Mouse (Mus musculus): Measurements from ENCODE around the gene Hhatl. TPM values are rescaled to one million over a fixed set of nuclear protein-coding genes. Genes with fewer than 3 reads are reported as not detected.
A peak's percentile ranks its signal among the peaks of the same experiment; 100 is the strongest.

Hhatl gene
- not detected in 2 replicates for polyA plus RNA-seq (2014; fragmentation: Nextera tagmentation; extraction: Ambion mirVana)

DNA sequence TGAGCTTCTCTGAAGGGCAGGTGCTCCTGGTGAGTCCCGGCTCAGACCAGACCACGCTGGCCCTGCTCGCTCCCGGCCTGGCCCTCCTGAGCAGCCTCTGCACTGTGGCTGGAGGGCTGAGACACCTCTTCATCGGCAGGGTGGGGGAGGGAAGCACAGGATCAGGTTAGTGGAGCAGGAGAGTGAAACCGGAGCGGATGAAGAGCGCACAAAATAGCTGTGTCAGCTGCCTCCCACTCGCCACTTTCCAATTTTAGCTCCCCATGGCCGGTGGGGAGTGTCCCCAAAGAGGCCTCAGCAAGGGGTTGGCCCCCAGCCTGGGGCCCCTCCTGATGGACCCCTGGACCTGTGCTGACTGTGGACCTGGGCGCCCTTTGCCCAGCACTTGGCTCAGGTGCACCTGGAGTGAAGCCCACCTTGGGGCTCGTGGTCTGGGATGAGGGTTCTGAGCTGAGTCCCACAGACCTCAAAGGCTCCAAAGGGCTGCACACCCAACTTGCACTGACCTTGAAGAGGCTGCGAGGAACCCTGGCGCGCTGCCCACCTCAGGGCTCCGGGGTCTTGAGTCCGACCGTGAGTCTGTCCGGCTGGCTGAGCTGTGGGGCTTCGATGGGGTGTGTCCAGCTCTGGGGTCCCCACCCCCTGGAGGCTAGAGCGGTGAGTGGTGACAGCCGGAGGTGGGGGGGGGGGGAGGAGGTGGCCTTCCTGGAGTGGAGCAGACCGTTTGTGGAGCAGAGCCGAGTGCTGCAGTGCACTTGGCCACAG lies at the start of gene Hhatl:
Gene Hhatl (minus strand): TSS at position 751 of the 765 bp plus-strand sequence.
- Histone ChIP-seq H3K9ac (ENCODE audit: low read length) (no peak within 1 kb of the TSS), H3K36me3 (ENCODE audit: control insufficient read depth, insufficient read depth, low read length) (no peaks in the 10 kb centered on the region), H3K27ac (ENCODE audit: low read depth, low read length) (no peak within 1 kb of the TSS), H3K9me3 (ENCODE audit: control insufficient read depth, low read length) (no peaks in the 10 kb centered on the region), H3K4me2 (no peak within 1 kb of the TSS), H3K4me1 (ENCODE audit: control insufficient read depth, insufficient read depth, low read length) (no peaks in the 10 kb centered on the region), H3K4me3 (ENCODE audit: low read depth, low read length) (no peak within 1 kb of the TSS), H3K27me3 (ENCODE audit: control insufficient read depth, insufficient read depth, low read length) (no peaks in the 10 kb centered on the region)
- 53% methylated on average over 24 of the region's 24 CpGs for WGBS
- peak; percentile 38; the same call in 1 of the 2 replicates for ATAC-seq (ENCODE audit: low FRiP score)
- DNase-seq (ENCODE audit: low spot score, missing footprints): peak; percentile 74

DNA sequence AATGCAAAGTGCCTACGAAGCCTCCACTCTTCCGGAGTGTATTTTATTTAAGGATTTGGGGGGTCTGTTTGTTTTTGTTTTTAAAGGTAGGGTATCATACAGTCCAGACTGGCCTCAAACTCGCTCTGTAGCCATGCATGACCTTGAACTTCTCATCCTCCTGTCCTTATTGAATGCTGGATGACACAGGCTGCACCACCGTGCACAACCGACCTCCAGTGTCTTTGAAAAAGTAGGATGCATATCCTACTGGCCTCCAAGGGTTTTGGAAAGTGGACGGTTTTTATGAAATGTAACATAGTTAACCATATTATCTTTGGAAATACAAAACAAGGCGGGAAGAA lies 47.3 kb upstream of the Hhatl start:
- no peaks in the 10 kb centered on the region for H3K27me3 ChIP-seq (ENCODE audit: control insufficient read depth, insufficient read depth, low read length)
- WGBS: 35% methylated on average over 7 of the region's 7 CpGs
- H3K27ac ChIP-seq (ENCODE audit: low read depth, low read length): no peak overlapping the region
- H3K4me3 ChIP-seq (ENCODE audit: low read depth, low read length): peak overlapping the region; percentile 42
- DNase-seq (ENCODE audit: low spot score, missing footprints): no peak
- ATAC-seq (ENCODE audit: low FRiP score): peak; percentile 67
- H3K4me1 ChIP-seq (ENCODE audit: control insufficient read depth, insufficient read depth, low read length): no peaks in the 10 kb centered on the region; the same call in 1 of the 2 replicates
- peak overlapping the region; percentile 43 for H3K9ac ChIP-seq (ENCODE audit: low read length)
- peak overlapping the region; percentile 54 for H3K4me2 ChIP-seq
- no peaks in the 10 kb centered on the region for H3K9me3 ChIP-seq (ENCODE audit: control insufficient read depth, low read length)
- H3K36me3 ChIP-seq (ENCODE audit: control insufficient read depth, insufficient read depth, low read length): no peaks in the 10 kb centered on the region

DNA sequence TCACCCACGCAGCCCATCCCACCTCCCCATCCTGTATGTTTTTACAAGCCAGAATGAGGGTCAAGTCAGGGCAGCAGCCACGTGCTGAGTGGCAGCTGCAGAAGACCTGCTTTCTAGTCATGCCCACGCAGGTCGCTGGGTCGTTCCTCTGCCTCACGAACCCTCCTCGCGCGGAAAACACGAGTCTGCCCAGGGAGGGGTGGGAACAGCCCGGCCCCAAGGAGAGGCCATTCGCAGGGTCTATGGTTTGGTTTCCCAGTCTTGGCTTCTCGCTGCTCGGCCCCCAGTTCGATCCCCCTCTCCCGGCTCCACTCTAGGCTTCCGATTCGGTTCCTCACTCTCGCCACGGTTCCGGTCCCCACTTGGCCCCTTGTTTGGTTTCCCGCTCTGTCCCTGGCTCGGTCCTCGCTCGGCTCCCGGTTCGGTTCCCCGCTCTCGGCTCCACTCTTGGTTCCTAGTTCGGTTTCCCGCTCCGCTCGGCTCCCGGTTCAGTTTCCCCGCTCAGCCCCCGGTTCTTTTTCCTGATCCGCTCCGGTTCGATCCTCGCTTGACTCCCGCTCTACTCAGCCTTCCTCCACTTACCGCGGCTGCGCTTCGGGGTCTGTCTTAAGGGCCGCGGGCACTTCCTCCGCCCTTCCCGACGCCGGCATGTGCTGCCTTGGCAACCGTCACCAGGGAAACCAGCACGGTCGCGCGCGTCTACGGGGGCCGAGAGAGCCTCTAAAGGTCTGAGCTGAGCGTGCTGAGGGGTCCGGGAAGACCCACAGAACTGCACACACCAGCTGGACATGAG lies 46.7 kb upstream of the Hhatl start, which contains the start of gene Ccdc13:
Gene Ccdc13 (minus strand): TSS at position 633 of the 793 bp plus-strand sequence.
- H3K9me3 ChIP-seq (ENCODE audit: control insufficient read depth, low read length): no peaks in the 10 kb centered on the region
- DNase-seq (ENCODE audit: low spot score, missing footprints) (peak; percentile 99), ATAC-seq (ENCODE audit: low FRiP score) (peak; percentile 94)
- no peak within 1 kb of the TSS for H3K27ac ChIP-seq (ENCODE audit: low read depth, low read length)
- H3K27me3 ChIP-seq (ENCODE audit: control insufficient read depth, insufficient read depth, low read length): no peaks in the 10 kb centered on the region
- peak within 1 kb of the TSS; percentile 42 for H3K4me3 ChIP-seq (ENCODE audit: low read depth, low read length)
- peak within 1 kb of the TSS; percentile 54 for H3K4me2 ChIP-seq
- no peaks in the 10 kb centered on the region; the same call in 1 of the 2 replicates for H3K4me1 ChIP-seq (ENCODE audit: control insufficient read depth, insufficient read depth, low read length)
- H3K36me3 ChIP-seq (ENCODE audit: control insufficient read depth, insufficient read depth, low read length): no peaks in the 10 kb centered on the region
- peak within 1 kb of the TSS; percentile 43 for H3K9ac ChIP-seq (ENCODE audit: low read length)
- WGBS: 2% methylated on average over 61 of the region's 61 CpGs

DNA sequence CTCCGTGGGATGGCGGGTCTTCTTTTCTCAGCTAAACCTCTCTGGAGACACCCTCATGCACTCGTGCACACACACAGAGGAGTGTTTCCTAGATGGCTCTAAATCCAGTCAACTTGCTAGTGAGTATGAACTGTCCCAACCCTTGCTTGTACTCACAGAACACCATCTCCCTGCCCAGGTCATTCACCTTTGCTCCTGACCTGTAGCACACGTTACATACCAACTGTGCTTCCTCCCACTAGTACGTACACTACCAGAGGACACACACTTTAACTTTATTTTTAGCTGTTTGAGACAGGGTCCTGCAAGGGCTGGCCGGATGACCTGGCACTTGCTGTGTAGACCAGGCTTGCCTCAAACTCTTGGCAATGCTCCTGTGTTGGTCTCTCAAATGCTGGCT lies 45.7 kb upstream of the Hhatl start:
- ATAC-seq (ENCODE audit: low FRiP score) (no peak), DNase-seq (ENCODE audit: low spot score, missing footprints) (no peak)
- no peaks in the 10 kb centered on the region for H3K36me3 ChIP-seq (ENCODE audit: control insufficient read depth, insufficient read depth, low read length)
- H3K4me1 ChIP-seq (ENCODE audit: control insufficient read depth, insufficient read depth, low read length): no peaks in the 10 kb centered on the region; the same call in 1 of the 2 replicates
- H3K9me3 ChIP-seq (ENCODE audit: control insufficient read depth, low read length): no peaks in the 10 kb centered on the region
- no peak overlapping the region for H3K9ac ChIP-seq (ENCODE audit: low read length)
- no peak overlapping the region for H3K27ac ChIP-seq (ENCODE audit: low read depth, low read length)
- WGBS: 90% methylated on average over 6 of the region's 6 CpGs
- H3K4me2 ChIP-seq: no peak overlapping the region
- no peaks in the 10 kb centered on the region for H3K27me3 ChIP-seq (ENCODE audit: control insufficient read depth, insufficient read depth, low read length)
- no peak overlapping the region for H3K4me3 ChIP-seq (ENCODE audit: low read depth, low read length)

DNA sequence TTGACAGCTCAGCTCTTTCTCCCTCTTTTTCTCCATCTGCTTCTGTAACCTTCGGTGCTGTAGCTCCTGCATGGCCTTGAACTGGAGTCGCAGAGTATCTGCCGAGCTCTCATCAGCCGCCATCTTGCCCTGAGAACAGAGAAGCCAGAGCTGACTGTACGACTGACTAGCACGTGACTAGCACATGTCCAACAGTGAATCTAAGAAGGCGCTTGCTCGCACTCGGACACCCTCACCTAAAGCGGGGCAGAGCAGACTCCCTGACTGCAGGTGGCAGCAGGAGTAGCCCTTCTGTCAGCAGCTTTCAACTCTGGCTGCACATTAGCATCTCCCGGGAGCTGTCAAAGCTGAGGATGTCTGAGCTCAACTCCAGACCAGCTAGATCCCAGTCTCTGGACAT lies 41.5 kb upstream of the Hhatl start:
- 85% methylated on average over 11 of the region's 11 CpGs for WGBS

DNA sequence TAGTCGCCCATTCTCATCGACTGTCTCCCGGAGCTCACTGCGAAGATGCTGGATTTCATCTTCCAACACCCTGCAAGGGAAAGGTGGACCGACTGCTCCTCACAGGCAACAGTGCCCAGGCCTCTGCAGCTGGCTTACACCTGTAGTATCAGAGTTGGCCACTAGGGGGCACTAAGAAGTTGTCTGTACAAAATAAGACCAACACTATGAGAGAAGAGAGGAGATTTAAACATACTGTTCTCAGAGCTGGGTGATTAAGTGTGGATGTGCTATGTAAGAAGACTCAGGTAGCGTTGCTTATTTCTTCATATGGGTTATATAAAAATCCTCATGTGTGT lies 38.6 kb upstream of the Hhatl start:
- Histone ChIP-seq H3K36me3 (ENCODE audit: control insufficient read depth, insufficient read depth, low read length) (no peaks in the 10 kb centered on the region), H3K27ac (ENCODE audit: low read depth, low read length) (no peak overlapping the region), H3K9ac (ENCODE audit: low read length) (no peak overlapping the region), H3K4me3 (ENCODE audit: low read depth, low read length) (no peak overlapping the region), H3K4me1 (ENCODE audit: control insufficient read depth, insufficient read depth, low read length) (no peaks in the 10 kb centered on the region), H3K4me2 (no peak overlapping the region), H3K27me3 (ENCODE audit: control insufficient read depth, insufficient read depth, low read length) (no peaks in the 10 kb centered on the region), H3K9me3 (ENCODE audit: control insufficient read depth, low read length) (no peaks in the 10 kb centered on the region)
- 25% methylated on average over 6 of the region's 6 CpGs for WGBS
- DNase-seq (ENCODE audit: low spot score, missing footprints): peak; percentile 98
- peak; percentile 30; the same call in 1 of the 2 replicates for ATAC-seq (ENCODE audit: low FRiP score)

More for the DNA sequence above, 41.5 kb upstream of the Hhatl start:
- DNase-seq (ENCODE audit: low spot score, missing footprints) (no peak), ATAC-seq (ENCODE audit: low FRiP score) (no peak)
- H3K27ac ChIP-seq (ENCODE audit: low read depth, low read length): no peak overlapping the region
- no peak overlapping the region for H3K9ac ChIP-seq (ENCODE audit: low read length)
- no peak overlapping the region for H3K4me2 ChIP-seq
- H3K27me3 ChIP-seq (ENCODE audit: control insufficient read depth, insufficient read depth, low read length): no peaks in the 10 kb centered on the region
- no peaks in the 10 kb centered on the region for H3K9me3 ChIP-seq (ENCODE audit: control insufficient read depth, low read length)
- H3K4me1 ChIP-seq (ENCODE audit: control insufficient read depth, insufficient read depth, low read length): no peaks in the 10 kb centered on the region; the same call in 1 of the 2 replicates
- H3K36me3 ChIP-seq (ENCODE audit: control insufficient read depth, insufficient read depth, low read length): no peaks in the 10 kb centered on the region
- no peak overlapping the region for H3K4me3 ChIP-seq (ENCODE audit: low read depth, low read length)

DNA sequence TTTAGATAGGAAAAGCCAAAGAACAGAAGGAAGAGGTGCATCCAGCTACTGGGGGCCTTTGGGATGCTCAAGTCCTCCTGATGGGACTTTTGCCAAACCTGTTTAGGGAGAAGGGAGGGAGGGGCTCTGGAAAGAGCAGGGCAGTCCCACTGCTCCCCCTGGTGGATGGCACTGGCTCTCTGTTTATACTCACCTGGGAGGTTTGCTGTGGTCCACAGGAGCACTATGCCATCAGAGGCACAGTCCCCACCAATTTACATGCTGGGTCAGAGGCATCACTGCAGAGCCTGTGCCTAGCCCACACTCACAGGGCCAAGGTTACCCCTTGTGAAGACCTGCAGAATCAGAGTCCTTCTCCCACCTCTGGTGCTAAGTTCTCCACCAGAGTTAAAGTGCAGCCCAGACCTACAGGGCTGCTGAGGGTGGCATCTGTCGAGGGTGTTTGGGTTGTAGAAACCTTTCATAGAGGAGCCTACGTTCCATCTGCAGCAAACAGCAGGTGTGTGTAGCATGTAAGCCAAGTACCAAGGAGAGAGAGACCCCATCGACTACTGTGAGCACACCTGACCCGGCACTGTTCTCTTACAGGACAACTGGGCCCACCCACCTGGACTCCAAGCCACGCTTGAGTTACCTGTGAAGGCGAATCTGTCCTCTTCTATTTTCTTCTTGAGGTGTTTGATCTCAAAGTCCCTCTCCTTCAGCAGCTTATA lies 38.1 kb upstream of the Hhatl start:
- H3K27ac ChIP-seq (ENCODE audit: low read depth, low read length): no peak overlapping the region
- H3K4me3 ChIP-seq (ENCODE audit: low read depth, low read length): no peak overlapping the region
- no peaks in the 10 kb centered on the region for H3K4me1 ChIP-seq (ENCODE audit: control insufficient read depth, insufficient read depth, low read length)
- H3K4me2 ChIP-seq: no peak overlapping the region
- 0 out of 2 replicates have a peak, but pooled peaks have one; percentile 30 for ATAC-seq (ENCODE audit: low FRiP score)
- DNase-seq (ENCODE audit: low spot score, missing footprints): peak; percentile 85
- H3K36me3 ChIP-seq (ENCODE audit: control insufficient read depth, insufficient read depth, low read length): no peaks in the 10 kb centered on the region
- no peak overlapping the region for H3K9ac ChIP-seq (ENCODE audit: low read length)
- H3K27me3 ChIP-seq (ENCODE audit: control insufficient read depth, insufficient read depth, low read length): no peaks in the 10 kb centered on the region
- H3K9me3 ChIP-seq (ENCODE audit: control insufficient read depth, low read length): no peaks in the 10 kb centered on the region
- WGBS: 83% methylated on average over 6 of the region's 6 CpGs

DNA sequence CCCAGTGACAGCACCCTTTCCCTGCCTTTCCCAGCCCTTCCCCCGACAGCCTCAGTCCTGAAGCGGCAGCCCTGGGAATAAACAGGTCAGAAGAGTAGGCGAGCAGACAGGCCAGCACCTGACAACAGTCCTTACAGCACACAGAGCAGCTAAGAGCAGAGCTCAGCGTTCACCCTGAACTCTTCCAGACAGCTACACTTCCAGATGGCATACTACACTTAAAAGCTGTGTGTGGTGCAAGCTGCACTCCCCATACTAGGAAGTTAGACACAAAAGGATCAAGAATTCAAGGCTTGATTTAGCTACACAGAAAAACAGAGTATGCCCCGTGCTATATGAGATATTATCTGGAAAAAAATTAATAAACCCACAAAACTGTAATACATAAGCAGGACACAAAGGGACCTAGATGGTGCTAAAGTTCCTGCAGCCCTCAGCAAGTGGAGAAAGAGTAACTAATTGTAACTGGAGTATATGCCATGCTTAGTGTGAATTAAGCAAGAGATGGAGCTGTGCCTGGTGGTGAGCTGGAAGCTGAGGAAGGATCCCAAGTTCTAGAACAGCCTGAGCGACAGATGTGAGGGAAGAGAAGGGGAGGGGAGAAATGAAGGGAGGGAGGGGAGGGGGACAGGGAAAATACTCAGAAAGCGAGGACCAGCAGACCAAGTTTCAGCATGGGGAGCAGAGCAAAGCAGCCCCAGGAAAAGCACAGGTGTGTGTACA lies 37.1 kb upstream of the Hhatl start:
- no peaks in the 10 kb centered on the region for H3K4me1 ChIP-seq (ENCODE audit: control insufficient read depth, insufficient read depth, low read length)
- peak; percentile 69 for DNase-seq (ENCODE audit: low spot score, missing footprints)
- no peak overlapping the region for H3K4me3 ChIP-seq (ENCODE audit: low read depth, low read length)
- no peak overlapping the region for H3K9ac ChIP-seq (ENCODE audit: low read length)
- ATAC-seq (ENCODE audit: low FRiP score): no peak
- WGBS: 74% methylated on average over 7 of the region's 7 CpGs
- H3K36me3 ChIP-seq (ENCODE audit: control insufficient read depth, insufficient read depth, low read length): no peaks in the 10 kb centered on the region
- no peaks in the 10 kb centered on the region for H3K9me3 ChIP-seq (ENCODE audit: control insufficient read depth, low read length)
- H3K27me3 ChIP-seq (ENCODE audit: control insufficient read depth, insufficient read depth, low read length): no peaks in the 10 kb centered on the region
- no peak overlapping the region for H3K27ac ChIP-seq (ENCODE audit: low read depth, low read length)
- no peak overlapping the region for H3K4me2 ChIP-seq

Data from midbrain, embryonic 11.5 days (tissue).